Comparison of ENCODE assay signal across 8 mouse cellular contexts in the genomic region with DNA sequence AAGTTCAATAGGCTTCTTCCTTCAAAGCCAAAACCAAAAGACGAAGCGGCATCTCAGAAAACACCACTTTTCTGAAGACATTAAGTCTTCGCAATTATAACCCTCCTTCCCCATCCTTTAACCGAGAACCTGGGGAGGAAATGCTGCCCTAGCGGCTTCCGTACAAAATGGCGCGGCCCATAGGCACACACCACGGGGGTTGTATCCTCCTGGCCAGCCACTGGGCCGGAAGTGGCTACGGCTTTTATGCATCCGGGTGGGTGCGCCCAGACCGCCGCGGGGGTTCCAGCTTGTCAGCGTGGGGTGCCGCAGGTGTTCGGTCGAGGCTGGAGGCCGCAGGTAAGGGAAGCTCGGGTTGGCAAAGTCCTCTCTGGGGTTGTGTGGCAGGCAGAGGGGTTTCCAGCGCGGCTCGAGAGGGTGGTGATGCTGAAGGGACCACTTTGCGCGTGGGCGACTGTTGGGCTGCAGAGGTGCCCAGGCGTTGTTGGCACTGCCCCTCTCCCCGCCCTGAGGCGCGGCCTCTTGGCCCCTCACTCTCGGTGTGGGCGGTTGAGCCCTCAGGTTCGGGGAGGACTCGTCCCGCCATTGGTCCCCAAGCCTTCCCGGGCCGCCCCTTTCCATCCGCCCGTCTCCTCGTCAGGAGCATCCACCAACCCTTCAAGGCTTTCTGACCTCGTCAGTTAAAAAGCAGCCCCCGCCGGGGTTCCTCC. TPM values are rescaled to one million over a fixed set of nuclear protein-coding genes. Genes with fewer than 3 reads are reported as not detected.
A peak's percentile ranks its signal among the peaks of the same experiment; 100 is the strongest.
DNase-seq lines count a peak whose midpoint lies in the region; ATAC-seq lines count a peak whose summit lies in the region.

Gene Exd2 (plus strand): TSS at position 154 of the 710 bp plus-strand sequence.

- H3K27ac ChIP-seq in heart, embryonic 14.5 days (replicated peaks in 1 of 2; ENCODE audit: control insufficient read depth in 1 of 2, insufficient read depth in 1 of 2, low read depth in 2 of 2, low read length in 2 of 2): peak within 1 kb of the TSS; percentile 69 to 72
- peak within 1 kb of the TSS; percentile 74 for H3K27ac ChIP-seq in liver, embryonic 13.5 days
- peak within 1 kb of the TSS; percentile 90 for H3K27ac ChIP-seq in stomach, embryonic 16.5 days (ENCODE audit: low read length)

- H3K4me1 ChIP-seq in heart, embryonic 14.5 days (ENCODE audit: control insufficient read depth in 2 of 2, insufficient read depth in 2 of 2, low read length in 2 of 2): peaks cover 0 to 4% of the 10 kb centered on the region in 2 experiments; a peak in 2 of 4 replicates
- H3K4me1 ChIP-seq in liver, embryonic 13.5 days (replicated peaks): peaks cover 11% of the 10 kb centered on the region
- H3K4me1 ChIP-seq in stomach, embryonic 16.5 days (ENCODE audit: control insufficient read depth, insufficient read depth, low read length): peaks cover 7% of the 10 kb centered on the region; the same call in 1 of the 2 replicates

- H3K27me3 ChIP-seq in heart, embryonic 14.5 days (ENCODE audit: control insufficient read depth, insufficient read depth, low read length): no peaks in the 10 kb centered on the region
- H3K27me3 ChIP-seq in liver, embryonic 13.5 days: no peaks in the 10 kb centered on the region
- no peaks in the 10 kb centered on the region for H3K27me3 ChIP-seq in stomach, embryonic 16.5 days (ENCODE audit: control insufficient read depth, insufficient read depth, low read length)

- WGBS in heart, embryonic 14.5 days: under 1% methylated on average over 45 of the region's 45 CpGs
- WGBS in liver, embryonic 13.5 days (ENCODE audit: insufficient replicate concordance): 1% methylated on average over 45 of the region's 45 CpGs
- under 1% methylated on average over 44 of the region's 45 CpGs for WGBS in stomach, embryonic 16.5 days

- peak within 1 kb of the TSS; percentile 75 for H3K9ac ChIP-seq in heart, embryonic 14.5 days (ENCODE audit: low read length)
- H3K9ac ChIP-seq in liver, embryonic 13.5 days: peak within 1 kb of the TSS; percentile 82
- H3K9ac ChIP-seq in stomach, embryonic 16.5 days (ENCODE audit: low read length): peak within 1 kb of the TSS; percentile 86

- H3K9me3 ChIP-seq in heart, embryonic 14.5 days (ENCODE audit: control insufficient read depth, low read length): no peaks in the 10 kb centered on the region
- H3K9me3 ChIP-seq in liver, embryonic 13.5 days (replicated peaks): no peaks in the 10 kb centered on the region
- H3K9me3 ChIP-seq in stomach, embryonic 16.5 days (replicated peaks; ENCODE audit: control insufficient read depth, low read length): no peaks in the 10 kb centered on the region

- peak; percentile 96 for ATAC-seq in CD4-positive, CD25-positive, alpha-beta regulatory T cell, adult 4 months
- ATAC-seq in heart, embryonic 14.5 days (ENCODE audit: insufficient number of reproducible peaks, insufficient read depth, low FRiP score, low read depth): peak; percentile 91
- peak; percentile 93 for ATAC-seq in liver, embryonic 13.5 days (ENCODE audit: low read depth)
- peak; percentile 97 for ATAC-seq in stomach, embryonic 16.5 days (ENCODE audit: insufficient read depth, low FRiP score)

- peak within 1 kb of the TSS; percentile 79 to 95 for H3K4me3 ChIP-seq in heart, embryonic 14.5 days (ENCODE audit: control insufficient read depth in 1 of 2, insufficient read depth in 1 of 2, low read depth in 1 of 2, low read length in 2 of 2)
- H3K4me3 ChIP-seq in liver, embryonic 13.5 days (replicated peaks): peak within 1 kb of the TSS; percentile 86
- peak within 1 kb of the TSS; percentile 92 for H3K4me3 ChIP-seq in stomach, embryonic 16.5 days (replicated peaks; ENCODE audit: low read length)

- no peaks in the 10 kb centered on the region for H3K36me3 ChIP-seq in heart, embryonic 14.5 days (ENCODE audit: control insufficient read depth, insufficient read depth, low read length)
- H3K36me3 ChIP-seq in liver, embryonic 13.5 days: no peaks in the 10 kb centered on the region
- H3K36me3 ChIP-seq in stomach, embryonic 16.5 days (ENCODE audit: control insufficient read depth, insufficient read depth, low read length): no peaks in the 10 kb centered on the region

- DNase-seq in c-Kit-negative CD71-positive TER-119-positive erythroid progenitor cells, embryonic 14.5 days (ENCODE audit: low read depth, low spot score): peak; percentile 50
- peak; percentile 53 for DNase-seq in fibroblast of lung, adult 2 months (ENCODE audit: low read depth)
- peak; percentile 93 for DNase-seq in kidney, postnatal 14 days
- DNase-seq in liver, embryonic 13.5 days: peak; percentile 77
- peak; percentile 86 for DNase-seq in neural tube, embryonic 10.5 days (ENCODE audit: extremely low spot score, low spot score)

- peak within 1 kb of the TSS; percentile 68 for H3K4me2 ChIP-seq in heart, embryonic 14.5 days (ENCODE audit: low read length)
- H3K4me2 ChIP-seq in liver, embryonic 13.5 days: peak within 1 kb of the TSS; percentile 87
- peak within 1 kb of the TSS; percentile 81 for H3K4me2 ChIP-seq in stomach, embryonic 16.5 days (ENCODE audit: low read depth, low read length)

RNA-seq across cellular contexts. Expression of gene Exd2, which starts in this region (rescaled TPM):
- polyA plus RNA-seq in CD4-positive, CD25-positive, alpha-beta regulatory T cell, adult 4 months (2017; shearing (Covaris generic)): 10 to 100 TPM; 17.7 to 35.3 TPM
- polyA plus RNA-seq in heart, embryonic 14.5 days (2014; fragmentation: Nextera tagmentation; extraction: Ambion mirVana): 17.4 and 17.9 TPM in 2 replicates
- polyA plus RNA-seq in liver, embryonic 13.5 days (2015; fragmentation: Nextera tagmentation; extraction: Ambion mirVana): 6.6 and 7.4 TPM in 2 replicates
- polyA plus RNA-seq in stomach, embryonic 16.5 days (2015; fragmentation: Nextera tagmentation; extraction: Ambion mirVana): 26.5 and 28.0 TPM in 2 replicates

Comparison
In these comparisons a context has a peak if more than half of its experiments do, and no peak if none do; other contexts are left out.
1. Peak in every context shown above with its lines: DNase-seq, ATAC-seq, H3K4me3 ChIP-seq and H3K27ac ChIP-seq.